Mouse (Mus musculus): ENCODE measurements around the gene Vmn1r48.
"Not testable (repeated sequence)": the region's sequence is repeated elsewhere in the genome, so short reads cannot be mapped to it uniquely, and the experiment has no call there.

GRCm38 (mm10) chr6:90015847-90016246 is 20.8 kb downstream of the Vmn1r48 start, which contains the start of gene Vmn1r47:
- not testable (repeated sequence) for TF ChIP-seq CTCF, EP300 (IDR thresholded peaks at IDR 0.05; ENCODE audit: low read depth)

Measured in liver, embryonic 14.5 days (tissue).